Mouse (Mus musculus) left cerebral cortex, postnatal 14 days (tissue): ENCODE data around the gene Zbtb8os. TPM values are rescaled to one million over a fixed set of nuclear protein-coding genes. Genes with fewer than 3 reads are reported as not detected.

Experiments
- DNase-seq, 2 experiments: peaks; one replicate each; pipeline ENCODE4 v3.0.0; 2021 to 2022; ENCODE audit warnings: low spot score in 2 of 2, mixed read lengths in 1 of 2
- intact Hi-C: fragments of 180-260 bp; cut with DNase I; formaldehyde crosslinking; loops from one replicate; pipeline ENCODE4 v1.15.1; 2025
- total RNA-seq, 2 experiments: library from RNA; stranded (reverse); gene quantifications; 2 replicates each; pipeline ENCODE4 v1.2.3; 2021

The Zbtb8os gene
- total RNA-seq, 2 experiments from 2014 or later = 22.4 to 23.5 TPM

GRCm38 (mm10) chr4:129371391-129371790, 35.9 kb downstream of the Zbtb8os start:
- intact Hi-C loops = no loop called here

DNA sequence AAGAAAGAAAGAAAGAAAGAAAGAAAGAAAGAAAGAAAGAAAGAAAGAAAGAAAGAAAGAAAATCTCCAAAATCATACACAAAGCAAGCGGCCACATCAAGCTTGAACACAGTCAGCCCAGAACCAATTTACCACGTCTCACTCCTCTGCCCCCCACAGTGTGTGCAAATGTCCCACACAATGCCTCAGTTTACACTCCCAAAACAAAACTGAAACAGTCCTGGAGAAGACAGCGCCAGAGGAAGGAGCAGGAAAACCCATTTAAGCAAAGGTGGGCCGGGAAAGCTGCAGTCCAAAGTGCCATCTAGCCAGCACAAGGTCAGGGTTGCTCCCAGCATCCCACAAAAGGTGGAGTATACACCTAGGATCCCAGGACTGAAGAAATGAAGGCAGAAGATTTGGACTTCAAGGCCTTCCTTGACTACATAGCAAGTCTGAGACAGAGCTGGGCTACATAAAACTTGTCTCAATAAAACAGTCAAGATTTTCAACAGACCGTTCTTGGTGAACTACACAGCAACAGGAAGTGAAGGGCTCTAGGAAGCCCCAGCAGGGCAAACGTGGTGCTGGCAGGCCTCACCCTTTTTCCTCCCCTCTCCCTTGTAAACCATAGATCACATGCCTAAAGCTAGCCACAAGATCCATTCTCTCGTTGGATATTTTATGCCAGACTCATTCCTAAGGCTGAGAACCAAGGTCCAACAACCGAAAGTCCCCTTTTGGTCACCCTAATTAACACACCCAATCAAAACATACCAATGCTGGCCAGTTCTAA, 37.9 kb downstream of the Zbtb8os start:
- no peak for DNase-seq
- intact Hi-C loops = no loop called here

More at GRCm38 (mm10) chr4:129371391-129371790, 35.9 kb downstream of the Zbtb8os start:
- no peak for DNase-seq

- intact Hi-C loops = no loop called here
- no peak for DNase-seq
Observed at GRCm38 (mm10) chr4:129374219-129374755, 38.8 kb downstream of the Zbtb8os start.

DNA sequence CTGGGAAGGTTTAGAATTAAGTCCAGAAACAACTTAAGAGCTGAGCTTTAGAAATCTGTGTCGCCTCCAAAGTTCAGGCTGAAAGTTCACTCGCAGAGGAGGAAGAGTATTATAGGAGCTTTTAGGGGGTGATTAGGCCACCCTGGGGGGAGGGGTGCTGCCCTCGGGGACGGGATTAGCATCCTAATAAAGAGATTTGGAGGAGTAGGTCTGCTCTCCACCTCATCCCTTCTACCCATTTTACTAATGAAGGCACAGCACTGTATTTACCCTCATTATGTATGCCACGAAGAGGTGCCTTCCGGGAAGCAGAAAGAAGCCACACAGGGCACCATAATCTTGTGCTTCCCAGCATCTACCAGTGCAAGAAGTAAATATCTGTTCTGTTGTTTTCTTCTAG, 39.5 kb downstream of the Zbtb8os start:
- DNase-seq = no peak
- intact Hi-C loops = no loop called here

GRCm38 (mm10) chr4:129375821-129376220, 40.3 kb downstream of the Zbtb8os start:
- no peak for DNase-seq
- intact Hi-C loops = no loop called here

DNA sequence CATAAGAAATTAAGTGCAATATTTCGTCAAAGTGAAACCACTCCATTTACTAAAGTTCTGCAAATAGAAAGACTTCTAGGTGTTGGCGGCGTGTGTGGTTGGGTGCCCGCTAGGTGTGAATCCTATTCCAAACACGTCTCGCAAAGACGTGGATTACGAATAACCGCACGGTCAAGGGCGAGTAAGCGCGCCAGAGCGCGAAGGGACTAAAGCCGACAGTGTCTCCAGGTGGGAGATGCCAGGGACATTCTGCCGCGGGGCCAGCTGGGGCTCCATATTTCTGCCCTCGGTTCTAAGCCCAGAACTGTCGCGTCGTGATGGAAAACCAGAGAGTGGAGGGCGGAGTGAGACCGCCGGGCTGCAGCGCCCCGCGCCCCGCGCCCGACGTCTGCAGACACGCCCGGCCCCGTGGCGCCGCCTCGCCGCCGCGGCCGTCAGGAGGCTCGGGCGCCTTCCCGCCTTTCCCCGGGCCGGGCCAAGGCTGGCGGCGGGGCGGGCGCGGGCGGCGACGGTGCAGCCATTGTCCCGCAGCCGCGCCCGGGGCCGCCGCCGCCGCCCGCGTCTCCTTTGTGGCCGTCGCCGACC, 41.6 kb downstream of the Zbtb8os start:
- intact Hi-C loops = no loop called here

GRCm38 (mm10) chr4:129377601-129378390, 42.3 kb downstream of the Zbtb8os start, which contains the start of gene Zbtb8a:
TSS of gene Zbtb8a (minus strand) at chr4:129378116.
- peak; percentile 28 to 34 for DNase-seq
- intact Hi-C loops = no loop called here

More for the DNA sequence above, 41.6 kb downstream of the Zbtb8os start:
- peak; percentile 21 to 39 for DNase-seq

GRCm38 (mm10) chr4:129379805-129380204, 44.3 kb downstream of the Zbtb8os start:
- no peak for DNase-seq
- intact Hi-C loops = no loop called here

DNA sequence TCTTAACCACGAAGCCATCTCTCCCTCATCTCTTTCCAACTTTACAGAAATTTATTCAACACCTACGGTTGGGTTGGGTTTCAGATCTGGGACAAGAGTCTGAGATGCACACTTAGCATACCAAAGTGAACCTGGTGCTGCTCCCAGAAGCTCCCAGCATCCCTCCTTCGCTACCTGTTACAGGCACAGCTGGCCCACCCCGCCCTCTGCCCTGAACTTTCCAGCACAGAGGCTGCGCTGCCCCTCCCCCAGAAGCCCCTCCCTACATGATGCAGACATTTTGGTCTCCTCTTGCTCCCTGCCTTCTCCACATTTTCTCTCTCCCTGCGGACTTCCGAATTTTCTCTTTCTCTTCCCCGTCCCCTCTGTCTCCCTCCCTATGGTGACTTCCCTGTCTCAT, 45.7 kb downstream of the Zbtb8os start:
- intact Hi-C loops = no loop called here
- DNase-seq = no peak

DNA sequence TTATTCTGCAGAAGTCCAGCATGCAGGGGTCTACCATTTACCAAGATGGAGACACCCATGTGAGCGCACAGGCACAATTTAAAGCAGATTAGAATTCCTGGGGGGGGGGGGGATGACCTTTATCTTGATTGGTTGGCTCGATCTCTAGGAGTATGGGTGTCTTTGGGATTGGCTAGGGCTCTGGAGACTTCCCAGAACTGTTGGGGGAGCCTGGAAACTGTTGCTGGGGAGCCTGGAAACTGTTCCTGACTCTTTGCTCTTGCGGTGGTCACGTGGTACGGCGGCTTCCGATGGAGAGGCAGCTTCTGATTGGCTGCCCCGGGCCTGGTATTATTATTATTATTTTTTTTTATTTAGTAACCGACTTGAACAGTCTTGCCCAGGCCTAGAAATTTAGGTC, 46.5 kb downstream of the Zbtb8os start:
- DNase-seq = no peak
- intact Hi-C loops = no loop called here

DNA sequence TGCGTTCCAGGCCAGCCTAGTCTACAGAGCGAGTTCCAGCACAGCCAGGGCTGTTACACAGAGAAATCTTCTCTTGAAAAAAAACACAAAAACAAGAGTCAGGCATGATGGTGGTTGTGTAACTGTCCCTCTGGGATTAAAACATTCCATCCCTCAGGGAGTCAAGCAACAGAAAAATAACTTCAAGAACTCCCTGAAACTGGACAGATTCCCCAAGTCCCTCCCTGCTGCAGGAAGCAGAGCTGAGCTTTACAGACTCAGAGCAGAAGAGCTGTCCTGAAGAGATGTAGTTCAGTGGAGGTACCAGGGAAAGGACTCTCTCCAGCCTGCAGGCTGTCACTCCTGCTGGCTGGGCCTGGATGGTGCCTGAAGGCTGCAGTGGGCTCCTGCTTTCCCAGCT, 47.0 kb downstream of the Zbtb8os start:
- intact Hi-C loops = no loop called here
- no peak for DNase-seq

- intact Hi-C loops = no loop called here
- DNase-seq = no peak
Observed at GRCm38 (mm10) chr4:129383586-129383985, 48.1 kb downstream of the Zbtb8os start.

- intact Hi-C loops = no loop called here
- DNase-seq = no peak
Observed at GRCm38 (mm10) chr4:129384440-129384839, 48.9 kb downstream of the Zbtb8os start.

- no peak for DNase-seq
- intact Hi-C loops = no loop called here
Observed at GRCm38 (mm10) chr4:129385685-129386084, 50.2 kb downstream of the Zbtb8os start.

GRCm38 (mm10) chr4:129386269-129386946, 50.9 kb downstream of the Zbtb8os start:
- intact Hi-C loops = no loop called here
- DNase-seq = no peak

GRCm38 (mm10) chr4:129386989-129387388, 51.5 kb downstream of the Zbtb8os start:
- intact Hi-C loops = no loop called here
- DNase-seq = no peak

- no peak for DNase-seq
- intact Hi-C loops = no loop called here
Observed at GRCm38 (mm10) chr4:129388404-129388803, 52.9 kb downstream of the Zbtb8os start.

DNA sequence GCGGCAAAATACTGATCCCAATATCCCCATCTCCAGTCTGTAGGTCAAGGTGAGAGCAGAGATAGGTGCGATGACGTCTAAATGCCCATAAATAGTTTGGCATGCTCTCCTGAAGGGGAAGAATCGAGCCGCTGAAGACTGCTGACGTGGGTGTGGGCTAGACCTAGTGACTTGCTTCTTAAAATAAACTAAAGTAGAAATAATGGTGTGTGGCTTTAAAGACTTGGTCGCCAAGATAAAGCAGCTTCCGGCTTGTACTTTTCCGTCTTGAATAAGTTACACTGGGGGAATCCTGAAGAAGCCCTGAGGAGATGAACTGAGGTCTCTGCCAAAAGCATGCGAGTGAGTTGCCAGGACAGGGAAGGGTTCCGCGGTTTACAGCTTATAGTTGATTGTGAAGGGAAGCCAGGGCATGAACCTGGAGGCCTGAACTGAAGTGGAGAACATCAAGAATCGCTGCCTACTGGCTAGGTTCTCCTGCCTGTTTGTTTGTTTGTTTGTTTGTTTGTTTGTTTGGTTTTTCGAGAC, 54.8 kb downstream of the Zbtb8os start:
- no peak for DNase-seq
- intact Hi-C loops = no loop called here

GRCm38 (mm10) chr4:129390936-129391557, 55.6 kb downstream of the Zbtb8os start:
- DNase-seq = no peak
- intact Hi-C loops = no loop called here
